In genomic region chr9:104063244-104063961, GRCm38 (mm10) we compare ENCODE assay signal across 8 mouse cellular contexts. TPM values are rescaled to one million over a fixed set of nuclear protein-coding genes. Genes with fewer than 3 reads are reported as not detected.
DNase-seq lines count a peak whose midpoint lies in the region; ATAC-seq lines count a peak whose summit lies in the region.

TSS of gene Acad11 (plus strand) at chr9:104063377.

- no peaks in the 10 kb centered on the region for H3K27me3 ChIP-seq in forebrain, embryonic 11.5 days (ENCODE audit: control insufficient read depth, insufficient read depth, low read length)
- H3K27me3 ChIP-seq in heart, embryonic 16.5 days (ENCODE audit: control insufficient read depth, insufficient read depth, low read length): no peaks in the 10 kb centered on the region
- H3K27me3 ChIP-seq in liver, embryonic 15.5 days: no peaks in the 10 kb centered on the region
- H3K27me3 ChIP-seq in neural tube, embryonic 12.5 days (replicated peaks): no peaks in the 10 kb centered on the region

- H3K4me2 ChIP-seq in forebrain, embryonic 11.5 days (ENCODE audit: low read depth, low read length, severe bottlenecking): peak within 1 kb of the TSS; percentile 82
- peak within 1 kb of the TSS; percentile 96 for H3K4me2 ChIP-seq in heart, embryonic 16.5 days (ENCODE audit: low read depth, low read length)
- H3K4me2 ChIP-seq in liver, embryonic 15.5 days: peak within 1 kb of the TSS; percentile 82
- H3K4me2 ChIP-seq in neural tube, embryonic 12.5 days (replicated peaks): peak within 1 kb of the TSS; percentile 94

- peak within 1 kb of the TSS; percentile 78 for H3K9ac ChIP-seq in forebrain, embryonic 11.5 days (ENCODE audit: low read length)
- peak within 1 kb of the TSS; percentile 97 for H3K9ac ChIP-seq in heart, embryonic 16.5 days (ENCODE audit: low read length)
- peak within 1 kb of the TSS; percentile 71 for H3K9ac ChIP-seq in liver, embryonic 15.5 days
- peak within 1 kb of the TSS; percentile 79 for H3K9ac ChIP-seq in neural tube, embryonic 12.5 days

- peak; percentile 76 to 85 for DNase-seq in CD8-positive naive resting alpha-beta T cell, adult 2 months (ENCODE audit: low read depth in 2 of 2, low spot score in 2 of 2)
- peak; percentile 83 for DNase-seq in c-Kit-positive CD71-negative TER-119-negative erythroid progenitor cells, embryonic 14.5 days (ENCODE audit: low read depth)
- peak; percentile 89 for DNase-seq in forebrain, embryonic 11.5 days (ENCODE audit: low spot score)
- DNase-seq in kidney, postnatal 36 days: peak; percentile 84 to 88
- peak; percentile 92 for DNase-seq in telencephalon, adult 2 months (ENCODE audit: low read depth, low spot score)

- peak; percentile 97 for ATAC-seq in forebrain, embryonic 11.5 days (replicated peaks; ENCODE audit: low FRiP score)
- ATAC-seq in heart, embryonic 16.5 days (replicated peaks; ENCODE audit: extremely low read depth, insufficient read depth, low FRiP score): peak; percentile 95
- ATAC-seq in liver, embryonic 15.5 days (ENCODE audit: insufficient read depth): peak; percentile 92
- ATAC-seq in neural tube, embryonic 12.5 days (ENCODE audit: low FRiP score, low read depth): peak; percentile 98

- no peaks in the 10 kb centered on the region for H3K36me3 ChIP-seq in forebrain, embryonic 11.5 days (ENCODE audit: control insufficient read depth, insufficient read depth, low read length)
- H3K36me3 ChIP-seq in heart, embryonic 16.5 days (ENCODE audit: control insufficient read depth, insufficient read depth): peaks cover 11% of the 10 kb centered on the region
- peaks cover 10% of the 10 kb centered on the region; the same call in 1 of the 2 replicates for H3K36me3 ChIP-seq in liver, embryonic 15.5 days (replicated peaks)
- peaks cover 13% of the 10 kb centered on the region for H3K36me3 ChIP-seq in neural tube, embryonic 12.5 days

- WGBS in forebrain, embryonic 11.5 days: under 1% methylated on average over 29 of the region's 30 CpGs
- WGBS in heart, embryonic 16.5 days: under 1% methylated on average over 26 of the region's 30 CpGs
- WGBS in liver, embryonic 15.5 days (ENCODE audit: insufficient replicate concordance): under 1% methylated on average over 30 of the region's 30 CpGs
- WGBS in neural tube, embryonic 12.5 days: under 1% methylated on average over 29 of the region's 30 CpGs

- no peaks in the 10 kb centered on the region for H3K9me3 ChIP-seq in forebrain, embryonic 11.5 days (ENCODE audit: control insufficient read depth, low read length)
- no peaks in the 10 kb centered on the region for H3K9me3 ChIP-seq in heart, embryonic 16.5 days (replicated peaks; ENCODE audit: control insufficient read depth, low read length)
- H3K9me3 ChIP-seq in liver, embryonic 15.5 days (replicated peaks): no peaks in the 10 kb centered on the region
- H3K9me3 ChIP-seq in neural tube, embryonic 12.5 days: no peaks in the 10 kb centered on the region

- peak within 1 kb of the TSS; percentile 95 for H3K4me3 ChIP-seq in forebrain, embryonic 11.5 days (ENCODE audit: low read depth, low read length)
- peak within 1 kb of the TSS; percentile 100 for H3K4me3 ChIP-seq in heart, embryonic 16.5 days (ENCODE audit: low read length)
- H3K4me3 ChIP-seq in liver, embryonic 15.5 days (replicated peaks): peak within 1 kb of the TSS; percentile 71
- H3K4me3 ChIP-seq in neural tube, embryonic 12.5 days: peak within 1 kb of the TSS; percentile 97

- no peak within 1 kb of the TSS for H3K27ac ChIP-seq in forebrain, embryonic 11.5 days (ENCODE audit: low read depth, low read length)
- H3K27ac ChIP-seq in heart, embryonic 16.5 days (ENCODE audit: low read length): peak within 1 kb of the TSS; percentile 88
- peak within 1 kb of the TSS; percentile 74 for H3K27ac ChIP-seq in liver, embryonic 15.5 days (replicated peaks)
- no peak within 1 kb of the TSS for H3K27ac ChIP-seq in neural tube, embryonic 12.5 days

- peaks cover 9% of the 10 kb centered on the region for H3K4me1 ChIP-seq in forebrain, embryonic 11.5 days (replicated peaks; ENCODE audit: control insufficient read depth, insufficient read depth, low read length)
- H3K4me1 ChIP-seq in heart, embryonic 16.5 days (ENCODE audit: control insufficient read depth, insufficient read depth, low read length): peaks cover 16% of the 10 kb centered on the region
- H3K4me1 ChIP-seq in liver, embryonic 15.5 days (replicated peaks): peaks cover 24% of the 10 kb centered on the region
- peaks cover 18% of the 10 kb centered on the region for H3K4me1 ChIP-seq in neural tube, embryonic 12.5 days

RNA-seq across cellular contexts. Expression of gene Acad11, which starts in this region (rescaled TPM):
- polyA plus RNA-seq in forebrain, embryonic 11.5 days (2014; fragmentation: Nextera tagmentation; extraction: Ambion mirVana): 7.5 and 8.4 TPM in 2 replicates
- 14.3 and 16.7 TPM in 2 replicates for polyA plus RNA-seq in heart, embryonic 16.5 days (2015; fragmentation: Nextera tagmentation; extraction: Ambion mirVana)
- 25.2 and 29.1 TPM in 2 replicates for polyA plus RNA-seq in liver, embryonic 15.5 days (2015; fragmentation: Nextera tagmentation; extraction: Ambion mirVana)
- 9.0 and 9.2 TPM in 2 replicates for polyA plus RNA-seq in neural tube, embryonic 12.5 days (2016; fragmentation: Nextera tagmentation; extraction: Ambion mirVana)

Comparison
In these comparisons a context has a peak if more than half of its experiments do, and no peak if none do; other contexts are left out.
1. H3K27ac ChIP-seq: peak in heart, embryonic 16.5 days (single experiment) and liver, embryonic 15.5 days (single experiment); none in forebrain, embryonic 11.5 days (single experiment) and neural tube, embryonic 12.5 days (single experiment).
2. Peak in every context shown above with its lines, with median percentiles within 50 percentile points of each other: DNase-seq, ATAC-seq, H3K4me2 ChIP-seq, H3K4me3 ChIP-seq and H3K9ac ChIP-seq.